In genomic region chr4:128635894-128636585, GRCm38 (mm10) we compare ENCODE assay signal across 14 mouse cellular contexts. TPM values are rescaled to one million over a fixed set of nuclear protein-coding genes. Genes with fewer than 3 reads are reported as not detected.
DNase-seq lines count a peak whose midpoint lies in the region; ATAC-seq and TF ChIP-seq lines count a peak whose summit lies in the region.
"Had no signal": no experiment of that assay in that cellular context is flagged by ENCODE, and none has a peak within 500 bp of the region (broad histone marks: within the 10 kb centered on the region; RNA-seq: fewer than 3 reads in every experiment).

No protein-coding gene starts in this region.

- H3K36me3 ChIP-seq in lung, embryonic 14.5 days (ENCODE audit: insufficient read depth): no peaks in the 10 kb centered on the region
- no peaks in the 10 kb centered on the region for H3K36me3 ChIP-seq in embryonic facial prominence, embryonic 14.5 days (ENCODE audit: control insufficient read depth, insufficient read depth, low read length)
- H3K36me3 ChIP-seq in kidney, postnatal 0 days (ENCODE audit: insufficient read depth, low read length): no peaks in the 10 kb centered on the region

- H3K27me3 ChIP-seq in lung, embryonic 14.5 days (ENCODE audit: insufficient read depth, low read length): no peaks in the 10 kb centered on the region
- H3K27me3 ChIP-seq in embryonic facial prominence, embryonic 14.5 days (replicated peaks; ENCODE audit: control insufficient read depth, insufficient read depth, low read length): no peaks in the 10 kb centered on the region
- no peaks in the 10 kb centered on the region for H3K27me3 ChIP-seq in kidney, postnatal 0 days (ENCODE audit: insufficient read depth, low read length)

- peak; percentile 21; the same call in 1 of the 2 replicates for TF ChIP-seq CTCF in lung, embryonic 14.5 days (IDR thresholded peaks at IDR 0.05; ENCODE audit: low read depth)
- TF ChIP-seq CTCF in kidney, postnatal 0 days (IDR thresholded peaks at IDR 0.05; ENCODE audit: low read depth): peak; percentile 31; the same call in 1 of the 2 replicates

- DNase-seq in lung, embryonic 14.5 days: peak; percentile 73
- no peak for DNase-seq in lung, postnatal 14 days
- DNase-seq in embryonic facial prominence, embryonic 14.5 days (ENCODE audit: low spot score): no peak
- peak; percentile 85 for DNase-seq in kidney, postnatal 0 days (ENCODE audit: low spot score)
- peak; percentile 51 for DNase-seq in lung, postnatal 10 days
- DNase-seq in heart, adult 8-10 months (ENCODE audit: low spot score): no peak
- DNase-seq in ovary, postnatal 36 days (ENCODE audit: low spot score): no peak
- no peak for DNase-seq in layer of hippocampus, adult 9-10 months (ENCODE audit: low spot score)
- DNase-seq: cerebellum, adult 9-10 months; heart, postnatal 14 days; right cerebral cortex, adult 18-20 months; thymus, postnatal 25 days had no signal

- no peaks in the 10 kb centered on the region for H3K9me3 ChIP-seq in lung, embryonic 14.5 days (ENCODE audit: low read depth, low read length)
- H3K9me3 ChIP-seq in embryonic facial prominence, embryonic 14.5 days (ENCODE audit: control insufficient read depth, low read length): no peaks in the 10 kb centered on the region
- H3K9me3 ChIP-seq in kidney, postnatal 0 days (replicated peaks; ENCODE audit: low read length): no peaks in the 10 kb centered on the region

- no peak overlapping the region for H3K9ac ChIP-seq in lung, embryonic 14.5 days
- H3K9ac ChIP-seq in embryonic facial prominence, embryonic 14.5 days (ENCODE audit: low read depth, low read length): no peak overlapping the region
- no peak overlapping the region for H3K9ac ChIP-seq in kidney, postnatal 0 days (ENCODE audit: low read depth, low read length)

- H3K4me1 ChIP-seq in lung, embryonic 14.5 days (ENCODE audit: insufficient read depth): peaks cover 42% of the 10 kb centered on the region
- H3K4me1 ChIP-seq in embryonic facial prominence, embryonic 14.5 days (ENCODE audit: control insufficient read depth, insufficient read depth, low read length): peaks cover 21% of the 10 kb centered on the region
- H3K4me1 ChIP-seq in kidney, postnatal 0 days (replicated peaks; ENCODE audit: insufficient read depth, low read length): peaks cover 28% of the 10 kb centered on the region

- H3K4me2 ChIP-seq in lung, embryonic 14.5 days: no peak overlapping the region
- no peak overlapping the region for H3K4me2 ChIP-seq in embryonic facial prominence, embryonic 14.5 days (ENCODE audit: low read depth, low read length)
- no peak overlapping the region for H3K4me2 ChIP-seq in kidney, postnatal 0 days (ENCODE audit: low read length)

- peak; percentile 68 for ATAC-seq in lung, embryonic 14.5 days (ENCODE audit: insufficient read depth)
- ATAC-seq in embryonic facial prominence, embryonic 14.5 days (ENCODE audit: low read depth): peak; percentile 16; the same call in 1 of the 2 replicates
- peak; percentile 42; the same call in 1 of the 2 replicates for ATAC-seq in kidney, postnatal 0 days (replicated peaks; ENCODE audit: low FRiP score, low read depth)
- ATAC-seq: activated CD4-positive, CD25-positive, alpha-beta regulatory T cell, adult 4 months had no signal

- WGBS in lung, embryonic 14.5 days: 34% methylated on average over 10 of the region's 10 CpGs
- WGBS in embryonic facial prominence, embryonic 14.5 days: 53% methylated on average over 10 of the region's 10 CpGs
- 34% methylated on average over 10 of the region's 10 CpGs for WGBS in kidney, postnatal 0 days

- no peak overlapping the region for H3K4me3 ChIP-seq in lung, embryonic 14.5 days (ENCODE audit: low read depth, low read length)
- H3K4me3 ChIP-seq in embryonic facial prominence, embryonic 14.5 days (ENCODE audit: low read depth, low read length): no peak overlapping the region
- no peak overlapping the region for H3K4me3 ChIP-seq in kidney, postnatal 0 days (replicated peaks; ENCODE audit: low read depth, low read length)

- peak overlapping the region; percentile 84 for H3K27ac ChIP-seq in lung, embryonic 14.5 days (ENCODE audit: low read depth)
- no peak overlapping the region for H3K27ac ChIP-seq in embryonic facial prominence, embryonic 14.5 days (replicated peaks; ENCODE audit: low read depth, low read length)
- peak overlapping the region; percentile 75 for H3K27ac ChIP-seq in kidney, postnatal 0 days

RNA-seq across cellular contexts. Expression of gene Tlr12, which starts 17.6 kb away (rescaled TPM):
- 0.26 and 0.30 TPM in 2 replicates for polyA plus RNA-seq in lung, embryonic 14.5 days (2014; fragmentation: Nextera tagmentation; extraction: Ambion mirVana)
- 0.06 and 0.10 TPM in 2 replicates for polyA plus RNA-seq in embryonic facial prominence, embryonic 14.5 days (2014; fragmentation: Nextera tagmentation; extraction: Ambion mirVana)
- 3.3 and 3.7 TPM in 2 replicates for polyA plus RNA-seq in kidney, postnatal 0 days (2015; fragmentation: Nextera tagmentation; extraction: Ambion mirVana)
- total RNA-seq in heart, adult 8-10 months (2022): under 1 TPM in 2 of 4 experiments, not detected in 2; 0.28 to 0.29 TPM
- total RNA-seq: gastrocnemius, adult 8-10 months had no signal

RNA-seq across cellular contexts. Expression of gene Phc2, which starts 18.5 kb away (rescaled TPM):
- 99.0 and 107 TPM in 2 replicates for polyA plus RNA-seq in lung, embryonic 14.5 days (2014; fragmentation: Nextera tagmentation; extraction: Ambion mirVana)
- 51.0 and 55.1 TPM in 2 replicates for polyA plus RNA-seq in embryonic facial prominence, embryonic 14.5 days (2014; fragmentation: Nextera tagmentation; extraction: Ambion mirVana)
- 60.7 and 71.7 TPM in 2 replicates for polyA plus RNA-seq in kidney, postnatal 0 days (2015; fragmentation: Nextera tagmentation; extraction: Ambion mirVana)
- 10 to 100 TPM; 26.8 to 38.7 (median 30.2) TPM for total RNA-seq in heart, adult 8-10 months (2022)

RNA-seq across cellular contexts. Expression of gene Zscan20, which starts 26.1 kb away (rescaled TPM):
- polyA plus RNA-seq in lung, embryonic 14.5 days (2014; fragmentation: Nextera tagmentation; extraction: Ambion mirVana): 3.5 and 4.0 TPM in 2 replicates
- polyA plus RNA-seq in embryonic facial prominence, embryonic 14.5 days (2014; fragmentation: Nextera tagmentation; extraction: Ambion mirVana): 2.0 and 2.7 TPM in 2 replicates
- polyA plus RNA-seq in kidney, postnatal 0 days (2015; fragmentation: Nextera tagmentation; extraction: Ambion mirVana): 2.2 and 2.3 TPM in 2 replicates
- 1 to 10 TPM; 5.2 to 9.1 (median 7.8) TPM for total RNA-seq in heart, adult 8-10 months (2022)

Comparison
In these comparisons a context has a peak if more than half of its experiments do, and no peak if none do; other contexts are left out.
1. DNase-seq: peak in lung, embryonic 14.5 days (single experiment), kidney, postnatal 0 days (single experiment) and lung, postnatal 10 days (single experiment); none in lung, postnatal 14 days (single experiment), embryonic facial prominence, embryonic 14.5 days (single experiment), heart, adult 8-10 months (single experiment), ovary, postnatal 36 days (single experiment) and layer of hippocampus, adult 9-10 months (single experiment).
2. ATAC-seq: peak in every context shown above with its lines; median percentile 68 in lung, embryonic 14.5 days; 42 in kidney, postnatal 0 days; 16 in embryonic facial prominence, embryonic 14.5 days.